Mouse (Mus musculus): ENCODE results near the gene St3gal2. TPM values are rescaled to one million over a fixed set of nuclear protein-coding genes. Genes with fewer than 3 reads are reported as not detected.

Gene St3gal2
- polyA plus RNA-seq, 1 experiment from 2014 or later, result 10.1 TPM

- no peak overlapping the region for H3K27ac ChIP-seq (ENCODE audit: low read depth)
- no peak overlapping the region for H3K9ac ChIP-seq (replicated peaks)
- no peak overlapping the region for H3K4me3 ChIP-seq (ENCODE audit: low read depth, low read length)
- H3K4me2 ChIP-seq (ENCODE audit: low read depth, low read length), result no peak overlapping the region
- 91% methylated on average over 10 of the region's 10 CpGs for WGBS (ENCODE audit: insufficient replicate concordance)
- no peaks in the 10 kb centered on the region for H3K27me3 ChIP-seq (ENCODE audit: insufficient read depth, low read length)
- no peaks in the 10 kb centered on the region for H3K9me3 ChIP-seq (ENCODE audit: low read length)
- no peaks in the 10 kb centered on the region for H3K4me1 ChIP-seq (ENCODE audit: insufficient read depth)
- no peak for TF ChIP-seq CTCF (IDR thresholded peaks at IDR 0.05; ENCODE audit: low read depth)
- no peak for TF ChIP-seq EP300 (IDR thresholded peaks at IDR 0.05; ENCODE audit: low read depth)
- DNase-seq, result no peak
- peaks cover 30% of the 10 kb centered on the region for H3K36me3 ChIP-seq (replicated peaks; ENCODE audit: insufficient read depth, low read length)
- ATAC-seq, result no peak
These were observed 32.2 kb upstream of the St3gal2 start for GRCm38 (mm10) chr8:110887551-110887950.

- TF ChIP-seq CTCF (IDR thresholded peaks at IDR 0.05; ENCODE audit: low read depth) (no peak), EP300 (IDR thresholded peaks at IDR 0.05; ENCODE audit: low read depth) (no peak)
- Histone ChIP-seq H3K4me1 (ENCODE audit: insufficient read depth) (no peaks in the 10 kb centered on the region), H3K4me3 (ENCODE audit: low read depth, low read length) (no peak overlapping the region), H3K4me2 (ENCODE audit: low read depth, low read length) (no peak overlapping the region), H3K27ac (ENCODE audit: low read depth) (no peak overlapping the region), H3K9me3 (ENCODE audit: low read length) (no peaks in the 10 kb centered on the region), H3K9ac (replicated peaks) (no peak overlapping the region), H3K27me3 (ENCODE audit: insufficient read depth, low read length) (no peaks in the 10 kb centered on the region), H3K36me3 (replicated peaks; ENCODE audit: insufficient read depth, low read length) (peaks cover 23% of the 10 kb centered on the region)
- 88% methylated on average over 8 of the region's 8 CpGs for WGBS (ENCODE audit: insufficient replicate concordance)
- ATAC-seq (no peak), DNase-seq (no peak)
These were observed 31.3 kb upstream of the St3gal2 start for GRCm38 (mm10) chr8:110888441-110888840.

GRCm38 (mm10) chr8:110888860-110889259, 30.9 kb upstream of the St3gal2 start:
- Histone ChIP-seq H3K4me1 (ENCODE audit: insufficient read depth) (no peaks in the 10 kb centered on the region), H3K4me2 (ENCODE audit: low read depth, low read length) (no peak overlapping the region), H3K36me3 (replicated peaks; ENCODE audit: insufficient read depth, low read length) (peaks cover 19% of the 10 kb centered on the region), H3K9me3 (ENCODE audit: low read length) (no peaks in the 10 kb centered on the region), H3K9ac (replicated peaks) (no peak overlapping the region), H3K27me3 (ENCODE audit: insufficient read depth, low read length) (no peaks in the 10 kb centered on the region), H3K4me3 (ENCODE audit: low read depth, low read length) (no peak overlapping the region), H3K27ac (ENCODE audit: low read depth) (no peak overlapping the region)
- DNase-seq (no peak), ATAC-seq (no peak)
- TF ChIP-seq CTCF (IDR thresholded peaks at IDR 0.05; ENCODE audit: low read depth) (no peak), EP300 (IDR thresholded peaks at IDR 0.05; ENCODE audit: low read depth) (no peak)
- WGBS (ENCODE audit: insufficient replicate concordance), result 87% methylated on average over 16 of the region's 16 CpGs

GRCm38 (mm10) chr8:110889904-110890470, 29.7 kb upstream of the St3gal2 start:
- Histone ChIP-seq H3K4me2 (ENCODE audit: low read depth, low read length) (no peak overlapping the region), H3K36me3 (replicated peaks; ENCODE audit: insufficient read depth, low read length) (peaks cover 12% of the 10 kb centered on the region; the same call in 1 of the 2 replicates), H3K4me3 (ENCODE audit: low read depth, low read length) (no peak overlapping the region), H3K9ac (replicated peaks) (no peak overlapping the region), H3K9me3 (ENCODE audit: low read length) (no peaks in the 10 kb centered on the region), H3K27me3 (ENCODE audit: insufficient read depth, low read length) (no peaks in the 10 kb centered on the region), H3K4me1 (ENCODE audit: insufficient read depth) (peaks cover 3% of the 10 kb centered on the region; the same call in 1 of the 2 replicates), H3K27ac (ENCODE audit: low read depth) (no peak overlapping the region)
- WGBS (ENCODE audit: insufficient replicate concordance), result 69% methylated on average over 12 of the region's 12 CpGs
- TF ChIP-seq EP300 (IDR thresholded peaks at IDR 0.05; ENCODE audit: low read depth) (no peak), CTCF (IDR thresholded peaks at IDR 0.05; ENCODE audit: low read depth) (no peak)
- ATAC-seq, result no peak
- no peak for DNase-seq

DNA sequence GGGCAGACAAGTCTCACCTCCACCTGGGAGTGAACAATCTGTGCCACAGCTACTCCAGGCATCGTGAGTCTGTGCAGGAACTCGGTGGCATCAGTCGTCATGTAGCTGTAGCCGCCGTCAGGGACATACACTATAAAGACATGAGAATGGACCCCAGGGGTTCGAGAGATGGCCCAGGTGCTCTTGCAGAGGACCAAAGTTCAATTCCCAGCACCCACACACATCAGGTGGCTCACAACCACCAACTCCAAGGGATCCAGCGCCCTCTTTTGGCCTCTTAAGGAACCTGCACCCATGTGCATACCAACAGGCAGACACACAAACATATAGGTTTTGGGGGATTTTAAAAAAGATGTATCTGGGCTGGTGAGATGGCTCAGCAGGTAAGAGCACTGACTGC, 27.7 kb upstream of the St3gal2 start:
- Histone ChIP-seq H3K27ac (ENCODE audit: low read depth) (no peak overlapping the region), H3K36me3 (replicated peaks; ENCODE audit: insufficient read depth, low read length) (0 out of 2 replicates have a peak, but pooled peaks cover 5% of the 10 kb centered on the region), H3K4me3 (ENCODE audit: low read depth, low read length) (no peak overlapping the region), H3K9me3 (ENCODE audit: low read length) (no peaks in the 10 kb centered on the region), H3K4me2 (ENCODE audit: low read depth, low read length) (no peak overlapping the region), H3K4me1 (ENCODE audit: insufficient read depth) (peaks cover 4% of the 10 kb centered on the region; the same call in 1 of the 2 replicates), H3K27me3 (ENCODE audit: insufficient read depth, low read length) (no peaks in the 10 kb centered on the region), H3K9ac (replicated peaks) (no peak overlapping the region)
- ATAC-seq, result no peak
- DNase-seq, result no peak
- TF ChIP-seq EP300 (IDR thresholded peaks at IDR 0.05; ENCODE audit: low read depth) (no peak), CTCF (IDR thresholded peaks at IDR 0.05; ENCODE audit: low read depth) (0 out of 2 replicates have a peak, but pooled peaks have one; percentile 8)
- WGBS (ENCODE audit: insufficient replicate concordance), result 88% methylated on average over 7 of the region's 7 CpGs

DNA sequence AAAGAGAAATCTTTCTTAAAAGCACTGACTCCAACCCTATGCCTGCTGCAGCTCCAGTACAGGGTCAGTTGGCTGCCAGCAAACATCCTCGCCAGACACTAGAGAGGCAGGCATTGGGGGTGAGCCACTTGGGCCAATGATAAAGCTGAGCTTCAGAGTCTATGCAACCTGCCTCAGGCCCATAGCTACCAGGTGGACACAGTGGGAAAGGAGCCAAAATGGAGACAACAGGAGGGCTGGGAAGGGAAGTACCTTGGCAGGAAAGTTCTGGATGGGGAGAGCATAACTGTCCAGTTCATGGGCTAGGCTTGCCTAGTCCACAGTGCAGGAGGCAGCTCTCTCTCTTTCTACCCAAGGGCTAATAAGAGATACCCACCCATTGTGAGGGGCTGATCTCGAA, 26.8 kb upstream of the St3gal2 start:
- WGBS (ENCODE audit: insufficient replicate concordance), result 90% methylated on average over 2 of the region's 2 CpGs
- Histone ChIP-seq H3K27ac (ENCODE audit: low read depth) (no peak overlapping the region), H3K4me3 (ENCODE audit: low read depth, low read length) (no peak overlapping the region), H3K27me3 (ENCODE audit: insufficient read depth, low read length) (no peaks in the 10 kb centered on the region), H3K9ac (replicated peaks) (no peak overlapping the region), H3K9me3 (ENCODE audit: low read length) (no peaks in the 10 kb centered on the region), H3K4me2 (ENCODE audit: low read depth, low read length) (no peak overlapping the region), H3K4me1 (ENCODE audit: insufficient read depth) (peaks cover 4% of the 10 kb centered on the region; the same call in 1 of the 2 replicates), H3K36me3 (replicated peaks; ENCODE audit: insufficient read depth, low read length) (0 out of 2 replicates have a peak, but pooled peaks cover 5% of the 10 kb centered on the region)
- ATAC-seq (no peak), DNase-seq (no peak)
- TF ChIP-seq EP300 (IDR thresholded peaks at IDR 0.05; ENCODE audit: low read depth) (no peak), CTCF (IDR thresholded peaks at IDR 0.05; ENCODE audit: low read depth) (no peak)
